Mouse (Mus musculus): ENCODE results near the gene Usp21. TPM values are rescaled to one million over a fixed set of nuclear protein-coding genes. Genes with fewer than 3 reads are reported as not detected.

Gene Usp21
- polyA plus RNA-seq, 1 experiment from 2014 or later = 74.8 TPM

GRCm38 (mm10) chr1:171271196-171271595, 16.6 kb downstream of the Usp21 start:
- Histone ChIP-seq H3K27me3 (ENCODE audit: insufficient read depth, poor library complexity, severe bottlenecking) (no peaks in the 10 kb centered on the region), H3K27ac (peak overlapping the region; percentile 92), H3K9me3 (no peaks in the 10 kb centered on the region), H3K4me3 (peak overlapping the region; percentile 86), H3K4me1 (peaks cover 22% of the 10 kb centered on the region), H3K36me3 (peaks cover 45% of the 10 kb centered on the region)
- no peak for DNase-seq (ENCODE audit: low spot score)
- WGBS = 37% methylated on average over 9 of the region's 9 CpGs

GRCm38 (mm10) chr1:171270573-171270900, 17.3 kb downstream of the Usp21 start:
- H3K27ac ChIP-seq = peak overlapping the region; percentile 92
- peak overlapping the region; percentile 86 for H3K4me3 ChIP-seq
- DNase-seq (ENCODE audit: low spot score) = no peak
- H3K27me3 ChIP-seq (ENCODE audit: insufficient read depth, poor library complexity, severe bottlenecking) = no peaks in the 10 kb centered on the region
- WGBS = 0% methylated on average over 19 of the region's 19 CpGs
- H3K9me3 ChIP-seq = no peaks in the 10 kb centered on the region
- H3K4me1 ChIP-seq = peaks cover 21% of the 10 kb centered on the region
- H3K36me3 ChIP-seq = peaks cover 38% of the 10 kb centered on the region

GRCm38 (mm10) chr1:171269848-171270572, 17.8 kb downstream of the Usp21 start, which contains the start of gene B4galt3:
B4galt3 (plus strand) TSS chr1:171270328.
- H3K9me3 ChIP-seq = no peaks in the 10 kb centered on the region
- H3K4me3 ChIP-seq = peak within 1 kb of the TSS; percentile 86
- DNase-seq (ENCODE audit: low spot score) = peak; percentile 97
- H3K4me1 ChIP-seq = peaks cover 21% of the 10 kb centered on the region
- H3K36me3 ChIP-seq = peaks cover 33% of the 10 kb centered on the region
- 3% methylated on average over 36 of the region's 36 CpGs for WGBS
- no peaks in the 10 kb centered on the region for H3K27me3 ChIP-seq (ENCODE audit: insufficient read depth, poor library complexity, severe bottlenecking)
- peak within 1 kb of the TSS; percentile 92 for H3K27ac ChIP-seq

- no peak for DNase-seq (ENCODE audit: low spot score)
- Histone ChIP-seq H3K27ac (no peak overlapping the region), H3K4me1 (peaks cover 27% of the 10 kb centered on the region), H3K4me3 (no peak overlapping the region), H3K27me3 (ENCODE audit: insufficient read depth, poor library complexity, severe bottlenecking) (no peaks in the 10 kb centered on the region), H3K36me3 (peaks cover 16% of the 10 kb centered on the region), H3K9me3 (no peaks in the 10 kb centered on the region)
- WGBS = 59% methylated on average over 1 of the region's 1 CpGs
Measured at GRCm38 (mm10) chr1:171268341-171268740, 19.4 kb downstream of the Usp21 start.

- Histone ChIP-seq H3K4me1 (peaks cover 33% of the 10 kb centered on the region), H3K27ac (no peak overlapping the region), H3K27me3 (ENCODE audit: insufficient read depth, poor library complexity, severe bottlenecking) (no peaks in the 10 kb centered on the region), H3K4me3 (no peak overlapping the region), H3K9me3 (no peaks in the 10 kb centered on the region), H3K36me3 (no peaks in the 10 kb centered on the region)
- 58% methylated on average over 4 of the region's 4 CpGs for WGBS
- DNase-seq (ENCODE audit: low spot score) = no peak
Measured at GRCm38 (mm10) chr1:171265971-171266744, 21.6 kb downstream of the Usp21 start.

- no peaks in the 10 kb centered on the region for H3K36me3 ChIP-seq
- H3K4me1 ChIP-seq = peaks cover 25% of the 10 kb centered on the region
- no peak overlapping the region for H3K4me3 ChIP-seq
- no peak for DNase-seq (ENCODE audit: low spot score)
- peak overlapping the region; percentile 79 for H3K27ac ChIP-seq
- H3K27me3 ChIP-seq (ENCODE audit: insufficient read depth, poor library complexity, severe bottlenecking) = no peaks in the 10 kb centered on the region
- H3K9me3 ChIP-seq = no peaks in the 10 kb centered on the region
- 77% methylated on average over 3 of the region's 3 CpGs for WGBS
Measured at GRCm38 (mm10) chr1:171263666-171264461, 23.9 kb downstream of the Usp21 start.

- H3K4me3 ChIP-seq = peak overlapping the region; percentile 49
- H3K27me3 ChIP-seq (ENCODE audit: insufficient read depth, poor library complexity, severe bottlenecking) = no peaks in the 10 kb centered on the region
- peak overlapping the region; percentile 79 for H3K27ac ChIP-seq
- WGBS = 0% methylated on average over 2 of the region's 2 CpGs
- H3K4me1 ChIP-seq = peaks cover 29% of the 10 kb centered on the region
- no peaks in the 10 kb centered on the region for H3K36me3 ChIP-seq
- no peak for DNase-seq (ENCODE audit: low spot score)
- no peaks in the 10 kb centered on the region for H3K9me3 ChIP-seq
Measured at GRCm38 (mm10) chr1:171263185-171263611, 24.6 kb downstream of the Usp21 start.

GRCm38 (mm10) chr1:171262594-171263130, 25.1 kb downstream of the Usp21 start:
- Histone ChIP-seq H3K27ac (peak overlapping the region; percentile 79), H3K9me3 (no peaks in the 10 kb centered on the region), H3K4me1 (peaks cover 29% of the 10 kb centered on the region), H3K36me3 (no peaks in the 10 kb centered on the region), H3K27me3 (ENCODE audit: insufficient read depth, poor library complexity, severe bottlenecking) (no peaks in the 10 kb centered on the region), H3K4me3 (peak overlapping the region; percentile 49)
- WGBS = 4% methylated on average over 8 of the region's 8 CpGs
- DNase-seq (ENCODE audit: low spot score) = no peak

GRCm38 (mm10) chr1:171260316-171260715, 27.5 kb downstream of the Usp21 start:
- 71% methylated on average over 3 of the region's 3 CpGs for WGBS

GRCm38 (mm10) chr1:171258921-171259320, 28.9 kb downstream of the Usp21 start:
- no peak for DNase-seq (ENCODE audit: low spot score)
- 53% methylated on average over 17 of the region's 17 CpGs for WGBS
- peaks cover 4% of the 10 kb centered on the region; the same call in 1 of the 2 replicates for H3K36me3 ChIP-seq
- peaks cover 28% of the 10 kb centered on the region for H3K4me1 ChIP-seq
- peak overlapping the region; percentile 15; the same call in 1 of the 2 replicates for H3K4me3 ChIP-seq
- H3K27me3 ChIP-seq (ENCODE audit: insufficient read depth, poor library complexity, severe bottlenecking) = no peaks in the 10 kb centered on the region
- H3K9me3 ChIP-seq = no peaks in the 10 kb centered on the region
- H3K27ac ChIP-seq = peak overlapping the region; percentile 56

More at GRCm38 (mm10) chr1:171260316-171260715, 27.5 kb downstream of the Usp21 start:
- Histone ChIP-seq H3K36me3 (no peaks in the 10 kb centered on the region), H3K27me3 (ENCODE audit: insufficient read depth, poor library complexity, severe bottlenecking) (no peaks in the 10 kb centered on the region), H3K4me3 (no peak overlapping the region), H3K27ac (no peak overlapping the region), H3K9me3 (no peaks in the 10 kb centered on the region), H3K4me1 (peaks cover 29% of the 10 kb centered on the region)
- DNase-seq (ENCODE audit: low spot score) = no peak

- H3K36me3 ChIP-seq = peaks cover 4% of the 10 kb centered on the region; the same call in 1 of the 2 replicates
- H3K4me3 ChIP-seq = no peak overlapping the region; the same call in 1 of the 2 replicates
- peaks cover 19% of the 10 kb centered on the region for H3K4me1 ChIP-seq
Measured at GRCm38 (mm10) chr1:171257781-171258180, 30.0 kb downstream of the Usp21 start.

GRCm38 (mm10) chr1:171256937-171257548, 30.7 kb downstream of the Usp21 start:
- Histone ChIP-seq H3K27ac (no peak overlapping the region), H3K9me3 (no peaks in the 10 kb centered on the region), H3K4me3 (no peak overlapping the region), H3K27me3 (ENCODE audit: insufficient read depth, poor library complexity, severe bottlenecking) (no peaks in the 10 kb centered on the region), H3K4me1 (peaks cover 19% of the 10 kb centered on the region), H3K36me3 (peaks cover 4% of the 10 kb centered on the region; the same call in 1 of the 2 replicates)
- 58% methylated on average over 15 of the region's 15 CpGs for WGBS
- DNase-seq (ENCODE audit: low spot score) = no peak

More at GRCm38 (mm10) chr1:171257781-171258180, 30.0 kb downstream of the Usp21 start:
- Histone ChIP-seq H3K27ac (no peak overlapping the region), H3K9me3 (no peaks in the 10 kb centered on the region), H3K27me3 (ENCODE audit: insufficient read depth, poor library complexity, severe bottlenecking) (no peaks in the 10 kb centered on the region)
- 78% methylated on average over 9 of the region's 9 CpGs for WGBS
- no peak for DNase-seq (ENCODE audit: low spot score)

Measured in heart, embryonic 10.5 days (tissue).